ENCODE assay signal across 15 mouse cellular contexts in the genomic region with DNA sequence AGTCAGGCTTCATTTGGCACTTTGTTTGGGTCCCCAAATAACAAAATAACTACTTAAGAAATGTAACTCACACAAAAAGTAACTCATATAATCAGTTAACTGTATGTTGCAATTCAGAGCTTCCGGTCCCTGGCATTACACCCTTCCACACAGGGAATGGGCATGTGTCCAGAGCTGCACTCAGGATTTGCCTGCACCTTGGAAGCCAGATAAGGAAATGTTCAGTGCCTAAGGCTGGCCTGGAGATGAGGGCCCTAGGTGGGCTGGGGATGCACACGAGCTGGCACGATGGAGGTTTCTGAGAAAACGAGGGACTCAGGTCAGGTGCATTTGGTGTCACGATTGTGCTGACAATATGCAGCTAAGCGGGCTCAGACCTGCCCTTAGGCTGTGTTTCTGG.
A peak's percentile ranks its signal among the peaks of the same experiment; 100 is the strongest.
DNase-seq lines count a peak whose midpoint lies in the region; ATAC-seq and TF ChIP-seq lines count a peak whose summit lies in the region.
"Had no signal": no experiment of that assay in that cellular context is flagged by ENCODE, and none has a peak within 500 bp of the region (broad histone marks: within the 10 kb centered on the region; RNA-seq: fewer than 3 reads in every experiment).

No protein-coding gene starts in this region.

- H3K4me1 ChIP-seq in heart, postnatal 0 days (ENCODE audit: control insufficient read depth, insufficient read depth), result peaks cover 58% of the 10 kb centered on the region
- peaks cover 36% of the 10 kb centered on the region for H3K4me1 ChIP-seq in heart, embryonic 10.5 days
- H3K4me1 ChIP-seq: hindbrain, embryonic 13.5 days had no signal

- WGBS in heart, postnatal 0 days, result 32% methylated on average over 6 of the region's 6 CpGs
- WGBS in heart, embryonic 10.5 days, result 83% methylated on average over 6 of the region's 6 CpGs

- ATAC-seq in heart, postnatal 0 days (ENCODE audit: insufficient read depth, low read depth), result no peak
- ATAC-seq: midbrain, embryonic 16.5 days had no signal

- no peak for TF ChIP-seq CTCF in heart, postnatal 0 days (IDR thresholded peaks at IDR 0.05; ENCODE audit: low read depth)
- no peak for TF ChIP-seq CTCF in brain, embryonic 14.5 days (IDR thresholded peaks at IDR 0.05; ENCODE audit: borderline replicate concordance, extremely low read depth, insufficient read depth, insufficient read length)
- TF ChIP-seq CTCF in layer of hippocampus, adult 2 months (conservative IDR thresholded peaks at IDR 0.05), result no peak

- H3K9ac ChIP-seq in heart, postnatal 0 days (replicated peaks; ENCODE audit: low read depth, low read length), result no peak overlapping the region
- H3K9ac ChIP-seq: hindbrain, embryonic 13.5 days had no signal

- no peak for TF ChIP-seq EP300 in heart, postnatal 0 days (IDR thresholded peaks at IDR 0.05; ENCODE audit: low read depth)

- TF ChIP-seq POLR2A in brain, embryonic 14.5 days (IDR thresholded peaks at IDR 0.05; ENCODE audit: borderline replicate concordance, extremely low read depth, insufficient read depth, insufficient read length, poor library complexity, severe bottlenecking), result no peak

- peaks cover 9% of the 10 kb centered on the region for H3K36me3 ChIP-seq in heart, postnatal 0 days (replicated peaks; ENCODE audit: control insufficient read depth, insufficient read depth, low read length)
- H3K36me3 ChIP-seq in heart, embryonic 10.5 days, result peaks cover 29% of the 10 kb centered on the region

- DNase-seq in cerebellum, adult 9-11 months, result peak; percentile 14
- DNase-seq in cerebellum, adult 18-20 months, result no peak
- DNase-seq in heart, postnatal 0 days (ENCODE audit: low spot score), result peak; percentile 36
- DNase-seq in heart, embryonic 10.5 days (ENCODE audit: low spot score), result no peak
- DNase-seq in brain, embryonic 14.5 days (ENCODE audit: low read depth), result peak; percentile 23
- DNase-seq in lung, postnatal 14 days, result peak; percentile 49
- no peak for DNase-seq in ovary, adult 18-20 months (ENCODE audit: low spot score)
- DNase-seq in layer of hippocampus, adult 2 months (ENCODE audit: low spot score in 2 of 2), result no peak
- DNase-seq: cerebellum, adult 11 months; gastrocnemius, postnatal 36 days; kidney, adult 2 months had no signal

- H3K4me3 ChIP-seq in heart, postnatal 0 days (ENCODE audit: low read depth, low read length), result no peak overlapping the region
- H3K4me3 ChIP-seq in heart, embryonic 10.5 days, result no peak overlapping the region
- H3K4me3 ChIP-seq in layer of hippocampus, adult 2 months, result no peak overlapping the region
- H3K4me3 ChIP-seq: erythroblast, embryonic 14.5 days; hindbrain, embryonic 13.5 days had no signal

- no peaks in the 10 kb centered on the region for H3K27me3 ChIP-seq in heart, postnatal 0 days (ENCODE audit: control insufficient read depth, insufficient read depth, low read length)
- no peaks in the 10 kb centered on the region for H3K27me3 ChIP-seq in heart, embryonic 10.5 days (ENCODE audit: insufficient read depth, poor library complexity, severe bottlenecking)
- H3K27me3 ChIP-seq: hindbrain, embryonic 13.5 days had no signal

- no peak overlapping the region for H3K4me2 ChIP-seq in heart, postnatal 0 days (ENCODE audit: low read depth, low read length)
- H3K4me2 ChIP-seq: hindbrain, embryonic 13.5 days; liver, embryonic 11.5 days had no signal

- H3K9me3 ChIP-seq in heart, postnatal 0 days (replicated peaks; ENCODE audit: control insufficient read depth, low read length), result no peaks in the 10 kb centered on the region
- no peaks in the 10 kb centered on the region for H3K9me3 ChIP-seq in heart, embryonic 10.5 days
- H3K9me3 ChIP-seq: hindbrain, embryonic 13.5 days had no signal

- H3K27ac ChIP-seq in heart, postnatal 0 days (ENCODE audit: low read depth), result peak overlapping the region; percentile 39
- H3K27ac ChIP-seq in heart, embryonic 10.5 days, result no peak overlapping the region
- no peak overlapping the region for H3K27ac ChIP-seq in layer of hippocampus, adult 2 months
- H3K27ac ChIP-seq: hindbrain, embryonic 13.5 days had no signal

Comparison
In these comparisons a context has a peak if more than half of its experiments do, and no peak if none do; other contexts are left out.
1. DNase-seq: peak in cerebellum, adult 9-11 months (single experiment), heart, postnatal 0 days (single experiment), brain, embryonic 14.5 days (single experiment) and lung, postnatal 14 days (single experiment); none in cerebellum, adult 18-20 months (0 of 2), heart, embryonic 10.5 days (single experiment), ovary, adult 18-20 months (single experiment) and layer of hippocampus, adult 2 months (0 of 2).